Mouse (Mus musculus) erythroid progenitor cell, adult 5-6 weeks (primary cell): ENCODE measurements at regions not wholly inside any gene's neighbourhood (a gene's known extent, or its start where the extent isn't known, plus 50 kb on each side); places are given as distances from the start of the nearest gene placed in this dataset.

Experiments used
- ATAC-seq: replicated peaks from 2 replicates; pipeline ENCODE4 v1.8.0; 2016; ENCODE audit warnings: moderate number of reproducible peaks, mild to moderate bottlenecking, moderate TSS enrichment, inconsistent platforms; ENCODE audit not compliant: poor library complexity, low FRiP score, severe bottlenecking

GRCm38 (mm10) chr2:45439146-45439545 lies 322.0 kb upstream of the Zeb2 start:
- ATAC-seq, result no peak

- ATAC-seq, result no peak
These were observed 321.5 kb upstream of the Zeb2 start for GRCm38 (mm10) chr2:45438739-45439138.

- ATAC-seq, result no peak
These were observed 318.2 kb upstream of the Zeb2 start for GRCm38 (mm10) chr2:45435261-45435980.

DNA sequence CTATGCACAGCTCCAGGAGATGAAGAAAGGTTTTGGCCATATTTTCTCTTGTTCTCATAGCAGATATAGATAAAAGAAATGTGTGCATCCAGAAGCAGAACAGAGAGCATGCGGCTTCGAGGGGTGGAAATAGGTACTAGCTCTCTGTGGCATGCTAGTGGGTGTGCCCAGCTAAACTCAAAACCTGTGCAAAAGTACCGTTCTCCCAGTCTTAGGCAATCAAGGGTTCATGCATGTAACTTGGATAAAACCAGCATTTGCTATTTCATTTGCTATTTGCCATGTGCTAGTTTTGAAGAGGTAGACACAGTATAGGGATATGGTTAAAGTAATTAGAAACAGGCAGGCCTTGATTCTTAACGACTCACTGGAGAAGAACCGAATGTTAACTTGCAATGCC lies 317.6 kb upstream of the Zeb2 start:
- no peak for ATAC-seq

GRCm38 (mm10) chr2:45434169-45434568 lies 317.0 kb upstream of the Zeb2 start:
- ATAC-seq, result no peak

DNA sequence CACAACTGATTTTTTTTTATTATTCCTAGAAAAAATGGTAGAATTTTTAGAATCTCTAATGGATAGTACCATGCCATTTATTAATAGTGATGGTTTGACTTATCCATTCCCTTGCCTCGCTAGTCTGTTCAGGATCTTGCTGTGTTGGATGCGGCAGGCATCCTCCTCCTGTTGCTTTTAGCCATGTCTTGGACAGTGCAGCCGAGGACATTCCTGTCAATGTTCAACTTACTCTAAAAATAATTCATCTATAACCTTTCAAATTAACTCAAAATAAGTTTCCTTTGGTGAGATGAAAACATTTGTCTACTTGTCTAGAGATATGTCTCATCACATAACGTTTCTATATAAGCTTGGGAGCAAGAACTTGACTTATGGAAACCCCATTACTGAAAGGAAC lies 314.2 kb upstream of the Zeb2 start:
- ATAC-seq, result no peak

DNA sequence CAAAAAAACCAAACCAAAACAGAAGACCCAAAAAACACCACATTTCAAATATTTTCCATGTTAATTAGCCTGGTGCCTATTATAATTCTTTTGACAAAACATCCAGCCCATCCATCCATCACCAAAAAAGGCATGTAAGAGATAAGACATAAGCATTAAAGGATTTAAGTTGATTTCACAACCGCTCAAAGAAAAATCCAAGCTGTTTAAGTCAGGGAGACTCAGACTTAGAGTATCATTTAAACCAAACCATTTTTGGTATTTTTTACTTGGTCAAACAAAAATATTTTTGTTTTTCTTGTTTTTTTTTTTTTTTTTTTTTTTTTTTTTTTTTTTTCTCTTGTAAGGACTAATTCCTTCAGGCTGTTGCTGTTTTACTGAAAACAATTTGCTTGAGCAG lies 304.6 kb upstream of the Zeb2 start:
- ATAC-seq, result no peak

DNA sequence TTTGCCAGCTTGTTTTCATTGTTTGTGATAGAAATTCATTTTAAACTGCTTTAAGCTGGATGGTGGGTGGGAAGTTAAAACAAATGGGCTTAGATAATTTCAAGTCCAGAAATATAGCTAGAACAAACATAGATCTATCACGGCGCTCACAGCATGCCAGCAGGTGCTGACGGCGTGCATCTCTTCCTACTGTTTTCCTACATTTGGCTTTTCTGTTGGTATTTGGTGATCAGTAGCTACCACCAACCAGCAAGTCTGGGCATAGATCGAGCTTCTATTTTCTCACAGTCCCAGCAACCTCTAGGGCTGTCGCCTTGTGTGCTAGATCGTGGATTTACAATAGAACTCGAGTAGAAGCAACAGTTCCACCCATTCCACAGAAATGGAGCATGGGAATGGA lies 290.9 kb upstream of the Zeb2 start:
- no peak for ATAC-seq

GRCm38 (mm10) chr2:45389902-45390492 lies 272.8 kb upstream of the Zeb2 start:
- ATAC-seq, result no peak

DNA sequence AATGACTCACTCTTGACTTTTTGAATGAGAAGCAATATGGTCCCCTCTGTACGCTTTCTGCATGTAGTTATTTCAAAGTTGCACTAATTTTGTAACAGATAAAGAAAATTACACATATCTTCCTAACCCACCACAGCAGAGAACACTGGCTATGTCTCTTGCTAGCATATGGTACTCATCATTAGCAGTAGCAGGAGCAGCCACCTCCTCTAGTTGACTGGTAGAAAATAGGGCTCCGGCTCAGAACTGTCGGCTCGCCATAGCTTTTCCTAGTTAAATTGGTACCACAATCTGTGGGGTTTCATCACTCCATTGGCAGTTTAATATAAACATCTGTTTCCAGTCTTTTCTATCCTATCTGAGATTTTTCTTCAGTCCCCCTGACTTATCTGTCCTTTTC lies 254.1 kb upstream of the Zeb2 start:
- ATAC-seq, result no peak

DNA sequence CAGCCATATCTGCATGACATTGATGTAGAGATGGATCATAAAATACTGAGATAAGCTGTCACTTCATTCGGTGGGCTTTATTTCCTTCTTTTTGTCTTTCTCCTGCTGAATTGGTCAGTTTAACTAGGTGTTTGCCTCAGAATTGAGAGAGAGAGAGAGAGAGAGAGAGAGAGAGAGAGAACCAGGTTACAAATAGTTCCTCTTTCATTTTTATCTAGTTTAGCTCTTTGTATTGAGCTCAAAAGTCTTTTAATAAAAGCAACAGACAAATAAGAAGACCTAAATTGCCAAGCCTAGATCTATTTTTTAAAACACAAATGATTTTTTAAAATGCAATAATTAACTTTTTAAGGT lies 253.4 kb upstream of the Zeb2 start:
- no peak for ATAC-seq

DNA sequence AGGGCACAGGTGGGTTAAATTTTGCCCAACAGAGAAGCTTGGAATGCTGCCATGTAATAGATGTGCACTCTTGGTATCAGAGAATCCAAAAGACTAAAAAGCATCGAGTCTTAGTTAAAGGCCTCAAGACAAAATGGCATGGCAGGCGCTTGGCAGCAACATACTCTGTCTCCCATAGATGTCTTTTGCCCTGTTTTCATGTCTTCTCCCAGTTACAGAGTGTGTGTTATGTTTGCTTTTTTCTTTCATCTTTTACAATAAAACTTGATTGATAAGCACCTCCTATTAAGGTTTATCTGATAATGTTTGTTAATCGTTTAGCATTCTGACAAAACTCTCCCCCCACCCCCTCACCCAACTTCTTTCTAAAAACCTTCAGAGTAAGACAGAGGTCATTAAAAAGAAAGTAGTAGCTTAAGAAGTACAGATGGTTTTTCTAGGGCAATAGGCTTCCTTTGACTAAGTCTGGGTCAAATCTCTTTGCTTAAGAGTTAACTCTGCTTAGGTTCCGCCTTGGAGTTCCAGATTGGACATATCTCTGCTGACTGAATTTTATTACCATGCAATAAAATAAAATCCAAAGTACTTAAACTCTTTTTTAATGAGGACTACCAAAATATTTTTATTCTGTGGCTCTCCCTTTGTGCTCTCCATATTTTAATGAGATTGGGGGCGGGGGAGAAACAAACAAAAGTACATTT lies 252.9 kb upstream of the Zeb2 start:
- no peak for ATAC-seq

DNA sequence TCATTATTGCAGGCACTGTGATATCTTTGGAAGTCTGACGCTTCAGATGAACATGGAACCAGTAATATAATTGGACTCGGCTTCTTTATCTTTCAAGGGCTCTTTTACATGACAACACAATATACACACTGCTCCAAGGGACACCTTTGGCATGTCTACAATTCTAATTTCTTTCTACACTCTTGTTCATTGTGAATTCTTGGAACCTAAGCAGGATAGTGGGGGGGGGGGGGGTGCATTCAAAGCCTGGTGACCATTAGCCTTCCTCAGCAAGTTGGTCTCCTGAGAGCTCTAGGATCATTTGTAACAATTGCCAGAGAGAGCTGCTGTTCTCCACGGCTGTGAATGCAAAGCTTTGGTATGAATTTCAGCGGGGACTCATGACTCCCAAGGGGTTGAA lies 252.2 kb upstream of the Zeb2 start:
- no peak for ATAC-seq

GRCm38 (mm10) chr2:45367436-45368193 lies 250.4 kb upstream of the Zeb2 start:
- no peak for ATAC-seq

GRCm38 (mm10) chr2:45357266-45357665 lies 240.1 kb upstream of the Zeb2 start:
- no peak for ATAC-seq

- no peak for ATAC-seq
These were observed 239.5 kb upstream of the Zeb2 start for GRCm38 (mm10) chr2:45356558-45357170.

DNA sequence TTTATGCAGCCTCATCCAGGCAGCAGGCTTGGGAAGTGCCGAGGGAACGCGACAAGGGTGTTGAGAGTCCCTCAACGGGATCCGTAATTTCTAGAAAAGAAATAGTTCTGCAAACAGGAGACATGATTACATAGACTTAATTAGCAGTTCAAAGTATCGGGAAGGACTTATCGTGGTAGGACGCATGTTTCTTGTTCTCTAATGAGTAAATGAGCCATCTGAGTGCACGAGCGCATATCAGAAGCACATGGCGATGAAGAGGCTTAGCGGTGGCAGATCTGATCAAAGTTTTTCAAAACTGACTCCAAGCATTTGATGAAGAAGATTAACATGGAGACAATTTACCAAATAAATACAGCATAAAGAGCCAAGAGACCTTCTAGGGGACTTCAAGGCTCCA lies 238.8 kb upstream of the Zeb2 start:
- ATAC-seq, result no peak

- ATAC-seq, result peak; percentile 34; the same call in 1 of the 2 replicates
These were observed 234.4 kb upstream of the Zeb2 start for GRCm38 (mm10) chr2:45351529-45352133.

GRCm38 (mm10) chr2:45346358-45346757 lies 229.2 kb upstream of the Zeb2 start:
- ATAC-seq, result no peak

- ATAC-seq, result no peak
These were observed 222.7 kb upstream of the Zeb2 start for GRCm38 (mm10) chr2:45339866-45340265.
